Mouse (Mus musculus): ENCODE measurements around the gene Slc7a11. TPM values are rescaled to one million over a fixed set of nuclear protein-coding genes. Genes with fewer than 3 reads are reported as not detected.
A peak's percentile ranks its signal among the peaks of the same experiment; 100 is the strongest.

Slc7a11 gene
- total and polyA plus RNA-seq, 2 experiments from 2014 or later = 0.04 to 0.08 TPM

GRCm38 (mm10) chr3:50094404-50095092 is 348.9 kb downstream of the Slc7a11 start:
- no peak overlapping the region for H3K9ac ChIP-seq (replicated peaks; ENCODE audit: low read depth, low read length)
- no peak for ATAC-seq (ENCODE audit: insufficient read depth, low read depth)
- H3K27ac ChIP-seq (ENCODE audit: low read depth) = no peak overlapping the region
- no peaks in the 10 kb centered on the region for H3K4me1 ChIP-seq (ENCODE audit: control insufficient read depth, insufficient read depth)
- no peak for DNase-seq (ENCODE audit: low spot score)
- no peak overlapping the region for H3K4me2 ChIP-seq (ENCODE audit: low read depth, low read length)
- no peaks in the 10 kb centered on the region for H3K9me3 ChIP-seq (replicated peaks; ENCODE audit: control insufficient read depth, low read length)
- WGBS = 78% methylated on average over 7 of the region's 7 CpGs
- no peak for TF ChIP-seq EP300 (IDR thresholded peaks at IDR 0.05; ENCODE audit: low read depth)
- TF ChIP-seq CTCF (IDR thresholded peaks at IDR 0.05; ENCODE audit: low read depth) = no peak
- H3K4me3 ChIP-seq (ENCODE audit: low read depth, low read length) = no peak overlapping the region
- no peaks in the 10 kb centered on the region for H3K36me3 ChIP-seq (replicated peaks; ENCODE audit: control insufficient read depth, insufficient read depth, low read length)
- H3K27me3 ChIP-seq (ENCODE audit: control insufficient read depth, insufficient read depth, low read length) = no peaks in the 10 kb centered on the region

GRCm38 (mm10) chr3:50076979-50077378 is 366.4 kb downstream of the Slc7a11 start:
- no peak overlapping the region for H3K4me3 ChIP-seq (ENCODE audit: low read depth, low read length)
- DNase-seq (ENCODE audit: low spot score) (peak; percentile 24), ATAC-seq (ENCODE audit: insufficient read depth, low read depth) (no peak)
- H3K4me2 ChIP-seq (ENCODE audit: low read depth, low read length) = no peak overlapping the region
- no peaks in the 10 kb centered on the region for H3K27me3 ChIP-seq (ENCODE audit: control insufficient read depth, insufficient read depth, low read length)
- H3K9me3 ChIP-seq (replicated peaks; ENCODE audit: control insufficient read depth, low read length) = no peaks in the 10 kb centered on the region
- H3K27ac ChIP-seq (ENCODE audit: low read depth) = no peak overlapping the region
- 17% methylated on average over 7 of the region's 7 CpGs for WGBS
- TF ChIP-seq EP300 (IDR thresholded peaks at IDR 0.05; ENCODE audit: low read depth) (no peak), CTCF (IDR thresholded peaks at IDR 0.05; ENCODE audit: low read depth) (peak; percentile 79)
- H3K36me3 ChIP-seq (replicated peaks; ENCODE audit: control insufficient read depth, insufficient read depth, low read length) = no peaks in the 10 kb centered on the region
- no peak overlapping the region for H3K9ac ChIP-seq (replicated peaks; ENCODE audit: low read depth, low read length)
- H3K4me1 ChIP-seq (ENCODE audit: control insufficient read depth, insufficient read depth) = no peaks in the 10 kb centered on the region

GRCm38 (mm10) chr3:50063396-50063795 is 380.0 kb downstream of the Slc7a11 start:
- no peak overlapping the region for H3K27ac ChIP-seq (ENCODE audit: low read depth)
- no peaks in the 10 kb centered on the region for H3K27me3 ChIP-seq (ENCODE audit: control insufficient read depth, insufficient read depth, low read length)
- H3K4me3 ChIP-seq (ENCODE audit: low read depth, low read length) = no peak overlapping the region
- WGBS = 79% methylated on average over 4 of the region's 4 CpGs
- no peaks in the 10 kb centered on the region for H3K9me3 ChIP-seq (replicated peaks; ENCODE audit: control insufficient read depth, low read length)
- H3K9ac ChIP-seq (replicated peaks; ENCODE audit: low read depth, low read length) = no peak overlapping the region
- no peak for TF ChIP-seq CTCF (IDR thresholded peaks at IDR 0.05; ENCODE audit: low read depth)
- TF ChIP-seq EP300 (IDR thresholded peaks at IDR 0.05; ENCODE audit: low read depth) = no peak
- no peaks in the 10 kb centered on the region for H3K36me3 ChIP-seq (replicated peaks; ENCODE audit: control insufficient read depth, insufficient read depth, low read length)
- ATAC-seq (ENCODE audit: insufficient read depth, low read depth) (no peak), DNase-seq (ENCODE audit: low spot score) (no peak)
- H3K4me2 ChIP-seq (ENCODE audit: low read depth, low read length) = no peak overlapping the region
- no peaks in the 10 kb centered on the region for H3K4me1 ChIP-seq (ENCODE audit: control insufficient read depth, insufficient read depth)

GRCm38 (mm10) chr3:50044666-50045065 is 398.7 kb downstream of the Slc7a11 start:
- Histone ChIP-seq H3K36me3 (replicated peaks; ENCODE audit: control insufficient read depth, insufficient read depth, low read length) (no peaks in the 10 kb centered on the region), H3K4me3 (ENCODE audit: low read depth, low read length) (no peak overlapping the region), H3K9ac (replicated peaks; ENCODE audit: low read depth, low read length) (no peak overlapping the region), H3K4me1 (ENCODE audit: control insufficient read depth, insufficient read depth) (no peaks in the 10 kb centered on the region), H3K9me3 (replicated peaks; ENCODE audit: control insufficient read depth, low read length) (no peaks in the 10 kb centered on the region), H3K27me3 (ENCODE audit: control insufficient read depth, insufficient read depth, low read length) (no peaks in the 10 kb centered on the region), H3K27ac (ENCODE audit: low read depth) (no peak overlapping the region), H3K4me2 (ENCODE audit: low read depth, low read length) (no peak overlapping the region)
- DNase-seq (ENCODE audit: low spot score) = no peak
- WGBS = 59% methylated on average over 5 of the region's 5 CpGs
- ATAC-seq (ENCODE audit: insufficient read depth, low read depth) = no peak
- TF ChIP-seq EP300 (IDR thresholded peaks at IDR 0.05; ENCODE audit: low read depth) (no peak), CTCF (IDR thresholded peaks at IDR 0.05; ENCODE audit: low read depth) (no peak)

- H3K4me3 ChIP-seq (ENCODE audit: low read depth, low read length) = no peak overlapping the region
- no peaks in the 10 kb centered on the region for H3K36me3 ChIP-seq (replicated peaks; ENCODE audit: control insufficient read depth, insufficient read depth, low read length)
- no peak overlapping the region for H3K27ac ChIP-seq (ENCODE audit: low read depth)
- H3K9me3 ChIP-seq (replicated peaks; ENCODE audit: control insufficient read depth, low read length) = no peaks in the 10 kb centered on the region
- no peak for TF ChIP-seq CTCF (IDR thresholded peaks at IDR 0.05; ENCODE audit: low read depth)
- no peak for DNase-seq (ENCODE audit: low spot score)
- no peak overlapping the region for H3K4me2 ChIP-seq (ENCODE audit: low read depth, low read length)
- H3K27me3 ChIP-seq (ENCODE audit: control insufficient read depth, insufficient read depth, low read length) = no peaks in the 10 kb centered on the region
- H3K4me1 ChIP-seq (ENCODE audit: control insufficient read depth, insufficient read depth) = no peaks in the 10 kb centered on the region
- no peak for ATAC-seq (ENCODE audit: insufficient read depth, low read depth)
- H3K9ac ChIP-seq (replicated peaks; ENCODE audit: low read depth, low read length) = no peak overlapping the region
Observed at GRCm38 (mm10) chr3:50044160-50044559, 399.3 kb downstream of the Slc7a11 start.

- Histone ChIP-seq H3K36me3 (replicated peaks; ENCODE audit: control insufficient read depth, insufficient read depth, low read length) (no peaks in the 10 kb centered on the region), H3K27me3 (ENCODE audit: control insufficient read depth, insufficient read depth, low read length) (no peaks in the 10 kb centered on the region), H3K4me3 (ENCODE audit: low read depth, low read length) (no peak overlapping the region), H3K4me2 (ENCODE audit: low read depth, low read length) (no peak overlapping the region), H3K4me1 (ENCODE audit: control insufficient read depth, insufficient read depth) (no peaks in the 10 kb centered on the region), H3K27ac (ENCODE audit: low read depth) (no peak overlapping the region), H3K9me3 (replicated peaks; ENCODE audit: control insufficient read depth, low read length) (no peaks in the 10 kb centered on the region), H3K9ac (replicated peaks; ENCODE audit: low read depth, low read length) (no peak overlapping the region)
- TF ChIP-seq CTCF (IDR thresholded peaks at IDR 0.05; ENCODE audit: low read depth) (no peak), EP300 (IDR thresholded peaks at IDR 0.05; ENCODE audit: low read depth) (no peak)
- no peak for DNase-seq (ENCODE audit: low spot score)
- 83% methylated on average over 2 of the region's 2 CpGs for WGBS
- no peak for ATAC-seq (ENCODE audit: insufficient read depth, low read depth)
Observed at GRCm38 (mm10) chr3:50041141-50041540, 402.3 kb downstream of the Slc7a11 start.

Data from heart, postnatal 0 days (tissue).